Mouse (Mus musculus): Measurements from ENCODE around the gene Agpat2. TPM values are rescaled to one million over a fixed set of nuclear protein-coding genes. Genes with fewer than 3 reads are reported as not detected.
A peak's percentile ranks its signal among the peaks of the same experiment; 100 is the strongest.

The Agpat2 gene
- polyA plus RNA-seq, 1 experiment: 19.7 TPM

- no peaks in the 10 kb centered on the region for H3K36me3 ChIP-seq (ENCODE audit: control insufficient read depth, insufficient read depth, low read length, poor library complexity, severe bottlenecking)
- H3K4me3 ChIP-seq (ENCODE audit: low read depth, low read length): no peak overlapping the region
- no peak overlapping the region for H3K9ac ChIP-seq (ENCODE audit: low read depth, poor library complexity, severe bottlenecking)
- TF ChIP-seq CTCF (IDR thresholded peaks at IDR 0.05; ENCODE audit: low read depth, low read length) (no peak), EP300 (IDR thresholded peaks at IDR 0.05; ENCODE audit: insufficient read depth, low read depth, low read length) (no peak), POLR2A (IDR thresholded peaks at IDR 0.05; ENCODE audit: insufficient read depth, low read length) (no peak)
- H3K9me3 ChIP-seq (replicated peaks; ENCODE audit: control insufficient read depth, insufficient read depth, low read length, poor library complexity, severe bottlenecking): no peaks in the 10 kb centered on the region
- H3K27ac ChIP-seq (ENCODE audit: insufficient read depth, low read length): no peak overlapping the region
- no peaks in the 10 kb centered on the region for H3K27me3 ChIP-seq (ENCODE audit: control insufficient read depth, insufficient read depth, low read length, poor library complexity, severe bottlenecking)
- no peaks in the 10 kb centered on the region for H3K4me1 ChIP-seq (ENCODE audit: control insufficient read depth, insufficient read depth, low read length)
Observed at GRCm38 (mm10) chr2:26601595-26601994, 2.6 kb downstream of the Agpat2 start.

GRCm38 (mm10) chr2:26600664-26601063 lies 3.6 kb downstream of the Agpat2 start:
- H3K4me1 ChIP-seq (ENCODE audit: control insufficient read depth, insufficient read depth, low read length): no peaks in the 10 kb centered on the region
- H3K36me3 ChIP-seq (ENCODE audit: control insufficient read depth, insufficient read depth, low read length, poor library complexity, severe bottlenecking): no peaks in the 10 kb centered on the region
- H3K4me3 ChIP-seq (ENCODE audit: low read depth, low read length): no peak overlapping the region
- no peaks in the 10 kb centered on the region for H3K27me3 ChIP-seq (ENCODE audit: control insufficient read depth, insufficient read depth, low read length, poor library complexity, severe bottlenecking)
- H3K9ac ChIP-seq (ENCODE audit: low read depth, poor library complexity, severe bottlenecking): no peak overlapping the region
- H3K9me3 ChIP-seq (replicated peaks; ENCODE audit: control insufficient read depth, insufficient read depth, low read length, poor library complexity, severe bottlenecking): no peaks in the 10 kb centered on the region
- H3K27ac ChIP-seq (ENCODE audit: insufficient read depth, low read length): no peak overlapping the region
- TF ChIP-seq POLR2A (IDR thresholded peaks at IDR 0.05; ENCODE audit: insufficient read depth, low read length) (no peak), CTCF (IDR thresholded peaks at IDR 0.05; ENCODE audit: low read depth, low read length) (no peak), EP300 (IDR thresholded peaks at IDR 0.05; ENCODE audit: insufficient read depth, low read depth, low read length) (peak; percentile 73; the same call in 1 of the 2 replicates)

- H3K4me1 ChIP-seq (ENCODE audit: control insufficient read depth, insufficient read depth, low read length): peaks cover 3% of the 10 kb centered on the region
- H3K4me3 ChIP-seq (ENCODE audit: low read depth, low read length): no peak overlapping the region
- H3K27me3 ChIP-seq (ENCODE audit: control insufficient read depth, insufficient read depth, low read length, poor library complexity, severe bottlenecking): no peaks in the 10 kb centered on the region
- H3K9ac ChIP-seq (ENCODE audit: low read depth, poor library complexity, severe bottlenecking): no peak overlapping the region
- TF ChIP-seq POLR2A (IDR thresholded peaks at IDR 0.05; ENCODE audit: insufficient read depth, low read length) (no peak), EP300 (IDR thresholded peaks at IDR 0.05; ENCODE audit: insufficient read depth, low read depth, low read length) (no peak), CTCF (IDR thresholded peaks at IDR 0.05; ENCODE audit: low read depth, low read length) (no peak)
- no peaks in the 10 kb centered on the region for H3K9me3 ChIP-seq (replicated peaks; ENCODE audit: control insufficient read depth, insufficient read depth, low read length, poor library complexity, severe bottlenecking)
- H3K36me3 ChIP-seq (ENCODE audit: control insufficient read depth, insufficient read depth, low read length, poor library complexity, severe bottlenecking): no peaks in the 10 kb centered on the region; the same call in 1 of the 2 replicates
- H3K27ac ChIP-seq (ENCODE audit: insufficient read depth, low read length): no peak overlapping the region
Observed at GRCm38 (mm10) chr2:26599965-26600364, 4.3 kb downstream of the Agpat2 start.

- Histone ChIP-seq H3K4me3 (ENCODE audit: low read depth, low read length) (no peak overlapping the region), H3K9ac (ENCODE audit: low read depth, poor library complexity, severe bottlenecking) (no peak overlapping the region), H3K27me3 (ENCODE audit: control insufficient read depth, insufficient read depth, low read length, poor library complexity, severe bottlenecking) (no peaks in the 10 kb centered on the region), H3K36me3 (ENCODE audit: control insufficient read depth, insufficient read depth, low read length, poor library complexity, severe bottlenecking) (peaks cover 2% of the 10 kb centered on the region; the same call in 1 of the 2 replicates), H3K9me3 (replicated peaks; ENCODE audit: control insufficient read depth, insufficient read depth, low read length, poor library complexity, severe bottlenecking) (no peaks in the 10 kb centered on the region), H3K4me1 (ENCODE audit: control insufficient read depth, insufficient read depth, low read length) (peaks cover 6% of the 10 kb centered on the region), H3K27ac (ENCODE audit: insufficient read depth, low read length) (no peak overlapping the region)
- no peak for TF ChIP-seq POLR2A (IDR thresholded peaks at IDR 0.05; ENCODE audit: insufficient read depth, low read length)
- TF ChIP-seq CTCF (IDR thresholded peaks at IDR 0.05; ENCODE audit: low read depth, low read length): no peak
- no peak for TF ChIP-seq EP300 (IDR thresholded peaks at IDR 0.05; ENCODE audit: insufficient read depth, low read depth, low read length)
Observed at GRCm38 (mm10) chr2:26598462-26598861, 5.8 kb downstream of the Agpat2 start.

- Histone ChIP-seq H3K9ac (ENCODE audit: low read depth, poor library complexity, severe bottlenecking) (no peak overlapping the region), H3K4me3 (ENCODE audit: low read depth, low read length) (no peak overlapping the region), H3K27me3 (ENCODE audit: control insufficient read depth, insufficient read depth, low read length, poor library complexity, severe bottlenecking) (no peaks in the 10 kb centered on the region), H3K36me3 (ENCODE audit: control insufficient read depth, insufficient read depth, low read length, poor library complexity, severe bottlenecking) (peaks cover 2% of the 10 kb centered on the region; the same call in 1 of the 2 replicates), H3K9me3 (replicated peaks; ENCODE audit: control insufficient read depth, insufficient read depth, low read length, poor library complexity, severe bottlenecking) (no peaks in the 10 kb centered on the region), H3K27ac (ENCODE audit: insufficient read depth, low read length) (no peak overlapping the region), H3K4me1 (ENCODE audit: control insufficient read depth, insufficient read depth, low read length) (peaks cover 6% of the 10 kb centered on the region)
- TF ChIP-seq EP300 (IDR thresholded peaks at IDR 0.05; ENCODE audit: insufficient read depth, low read depth, low read length) (no peak), POLR2A (IDR thresholded peaks at IDR 0.05; ENCODE audit: insufficient read depth, low read length) (no peak), CTCF (IDR thresholded peaks at IDR 0.05; ENCODE audit: low read depth, low read length) (no peak)
Observed at GRCm38 (mm10) chr2:26597810-26598209, 6.4 kb downstream of the Agpat2 start.

- Histone ChIP-seq H3K27ac (ENCODE audit: insufficient read depth, low read length) (no peak overlapping the region), H3K9me3 (replicated peaks; ENCODE audit: control insufficient read depth, insufficient read depth, low read length, poor library complexity, severe bottlenecking) (no peaks in the 10 kb centered on the region), H3K4me1 (ENCODE audit: control insufficient read depth, insufficient read depth, low read length) (peaks cover 6% of the 10 kb centered on the region), H3K9ac (ENCODE audit: low read depth, poor library complexity, severe bottlenecking) (no peak overlapping the region), H3K27me3 (ENCODE audit: control insufficient read depth, insufficient read depth, low read length, poor library complexity, severe bottlenecking) (no peaks in the 10 kb centered on the region), H3K4me3 (ENCODE audit: low read depth, low read length) (no peak overlapping the region), H3K36me3 (ENCODE audit: control insufficient read depth, insufficient read depth, low read length, poor library complexity, severe bottlenecking) (peaks cover 5% of the 10 kb centered on the region; the same call in 1 of the 2 replicates)
- TF ChIP-seq POLR2A (IDR thresholded peaks at IDR 0.05; ENCODE audit: insufficient read depth, low read length): no peak
- no peak for TF ChIP-seq CTCF (IDR thresholded peaks at IDR 0.05; ENCODE audit: low read depth, low read length)
- TF ChIP-seq EP300 (IDR thresholded peaks at IDR 0.05; ENCODE audit: insufficient read depth, low read depth, low read length): no peak
Observed at GRCm38 (mm10) chr2:26596898-26597297, 7.3 kb downstream of the Agpat2 start.
